Mouse (Mus musculus) fat pad, adult 2 months (tissue): ENCODE measurements around the gene Olfr427.
"Not testable (repeated sequence)": the region's sequence is repeated elsewhere in the genome, so short reads cannot be mapped to it uniquely, and the experiment has no call there.

Experiments used
- DNase-seq: peaks from one replicate; pipeline ENCODE4 v3.0.0-alpha.2; 2011; ENCODE audit warnings: low read depth, low spot score; ENCODE audit errors: extremely low read depth

Gene Olfr427

DNA sequence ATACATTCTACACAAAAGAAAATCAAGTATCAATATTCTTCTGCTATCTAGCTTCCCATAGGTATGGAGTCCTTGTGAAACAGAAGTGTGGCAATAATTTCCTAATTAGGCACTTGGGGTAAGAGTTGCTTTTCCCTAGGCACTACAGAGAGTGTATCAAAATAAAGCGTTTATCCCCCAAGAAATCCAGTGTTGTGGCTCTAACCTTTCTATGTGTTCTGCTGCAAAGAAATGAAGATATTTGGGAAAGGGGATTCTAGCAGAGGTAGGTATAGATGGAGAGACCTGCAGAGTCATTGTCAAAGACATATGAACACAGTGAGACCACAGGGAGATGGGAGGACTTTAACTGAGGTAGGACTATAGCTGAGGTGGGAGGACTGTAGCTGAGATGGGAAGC is at the start of gene Olfr427:
TSS of gene Olfr427 (plus strand) at position 301 of the 400 bp plus-strand sequence.
- DNase-seq, result no peak

DNA sequence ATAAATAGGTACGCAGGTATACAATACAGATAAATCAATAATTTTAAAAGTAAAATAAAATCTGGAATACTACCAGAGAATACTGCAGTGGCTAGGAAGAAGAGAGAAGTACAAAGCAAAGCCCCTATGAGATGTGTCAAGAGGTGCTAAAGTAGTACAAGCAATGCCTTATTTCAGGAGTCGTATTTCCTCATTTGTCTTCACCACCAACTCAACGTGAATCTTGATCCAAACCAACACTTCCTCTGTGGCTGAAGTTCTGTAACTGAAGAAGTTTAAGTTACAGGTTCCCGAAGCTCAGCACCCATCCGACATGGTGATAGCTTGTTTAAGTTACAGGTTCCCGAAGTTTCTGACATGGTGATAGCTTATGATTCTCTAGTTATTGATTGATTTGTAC is 48.5 kb upstream of the Olfr427 start:
- not testable (repeated sequence) for DNase-seq

DNA sequence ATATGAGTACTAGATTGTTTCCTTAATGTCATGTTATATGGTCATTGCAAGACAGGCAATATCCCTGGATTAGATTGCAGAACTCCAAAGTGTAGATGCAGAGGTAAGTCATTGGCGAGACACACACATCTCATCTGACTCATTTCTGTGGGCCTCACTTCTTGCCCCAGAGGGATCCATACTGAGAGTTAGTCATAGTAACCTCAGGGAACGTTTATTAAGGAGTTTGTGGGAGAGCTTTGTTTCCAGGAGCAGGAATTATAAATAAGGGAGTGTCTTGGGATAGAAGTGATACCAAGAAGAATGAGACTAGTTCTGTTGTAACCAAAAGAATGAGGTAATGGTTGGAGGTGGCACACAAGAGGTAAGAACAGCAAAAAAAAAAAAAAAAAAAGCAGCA is 47.8 kb upstream of the Olfr427 start, which contains the start of gene Olfr432:
TSS of gene Olfr432 (plus strand) at position 313 of the 400 bp plus-strand sequence.
- DNase-seq, result no peak

DNA sequence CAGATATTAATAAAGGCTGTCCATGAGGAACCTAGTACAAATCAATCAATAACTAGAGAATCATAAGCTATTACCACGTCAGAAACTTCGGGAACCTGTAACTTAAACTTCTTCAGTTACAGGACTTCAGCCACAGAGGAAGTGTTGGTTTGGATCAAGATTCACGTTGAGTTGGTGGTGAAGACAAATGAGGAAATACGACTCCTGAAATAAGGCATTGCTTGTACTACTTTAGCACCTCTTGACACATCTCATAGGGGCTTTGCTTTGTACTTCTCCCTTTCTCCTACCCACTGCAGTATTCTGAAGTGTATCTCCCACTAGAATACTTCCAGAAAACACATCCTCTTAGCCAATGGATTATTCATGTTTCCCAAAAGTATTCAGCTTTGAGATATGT is 47.3 kb upstream of the Olfr427 start:
- not testable (repeated sequence) for DNase-seq

DNA sequence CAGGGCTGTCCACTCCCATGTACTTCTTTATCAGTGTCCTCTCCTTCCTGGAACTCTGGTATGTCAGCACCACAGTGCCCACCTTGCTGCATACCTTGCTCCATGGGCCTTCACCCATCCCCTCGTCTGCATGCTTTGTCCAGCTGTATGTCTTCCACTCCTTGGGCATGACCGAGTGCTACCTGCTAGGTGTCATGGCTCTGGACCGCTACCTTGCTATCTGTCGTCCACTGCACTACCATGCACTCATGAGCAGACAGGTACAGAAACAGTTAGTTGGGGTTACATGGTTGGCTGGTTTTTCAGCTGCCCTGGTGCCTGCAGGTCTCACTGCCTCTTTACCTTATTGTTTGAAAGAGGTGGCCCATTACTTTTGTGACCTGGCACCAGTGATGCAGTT is 46.2 kb upstream of the Olfr427 start:
- DNase-seq, result no peak

DNA sequence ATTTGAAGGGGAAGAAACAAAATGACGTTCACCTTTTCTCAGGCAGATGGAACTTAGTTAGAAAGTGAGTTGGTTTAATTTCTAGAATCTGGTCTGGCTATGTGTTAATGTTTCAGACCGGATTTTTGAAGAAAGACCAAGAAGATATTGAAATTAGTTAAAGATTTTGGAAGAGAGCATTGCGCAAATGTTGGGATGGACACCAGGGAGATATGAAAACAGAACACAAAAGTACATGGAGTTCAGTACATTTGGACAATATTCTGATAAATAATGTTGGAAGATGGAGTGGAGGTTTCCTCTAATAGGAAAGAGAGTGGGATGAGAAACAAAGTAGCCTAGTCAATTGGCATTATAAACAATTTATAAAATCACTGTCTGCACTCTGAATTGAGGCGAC is 45.2 kb upstream of the Olfr427 start:
- DNase-seq, result no peak

DNA sequence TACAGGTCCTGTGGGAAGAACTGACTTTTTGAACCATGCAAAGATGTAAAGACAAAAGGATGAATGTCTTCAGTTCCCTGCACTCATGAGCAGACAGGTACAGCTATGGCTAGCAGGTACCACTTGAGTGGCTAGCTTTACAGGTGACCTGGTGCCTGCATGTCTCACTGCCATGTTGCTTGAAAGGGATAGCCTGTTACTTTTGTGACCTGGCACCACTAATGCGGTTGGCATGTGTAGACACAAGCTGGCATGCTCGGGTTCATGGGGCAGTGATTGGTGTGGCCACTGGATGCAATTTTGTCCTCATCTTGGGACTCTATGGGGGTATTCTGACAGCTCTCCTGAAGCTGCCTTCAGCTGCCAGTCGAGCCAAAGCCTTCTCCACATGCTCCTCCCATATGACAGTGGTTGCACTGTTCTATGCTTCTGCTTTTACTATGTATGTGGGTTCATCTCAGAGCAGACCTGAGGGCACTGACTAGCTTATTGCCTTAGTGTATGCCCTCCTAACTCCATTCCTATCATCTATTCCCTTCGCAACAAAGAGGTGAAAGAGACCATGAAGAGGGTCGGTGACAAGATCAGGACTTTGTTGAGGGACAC is 44.7 kb upstream of the Olfr427 start:
- no peak for DNase-seq

DNA sequence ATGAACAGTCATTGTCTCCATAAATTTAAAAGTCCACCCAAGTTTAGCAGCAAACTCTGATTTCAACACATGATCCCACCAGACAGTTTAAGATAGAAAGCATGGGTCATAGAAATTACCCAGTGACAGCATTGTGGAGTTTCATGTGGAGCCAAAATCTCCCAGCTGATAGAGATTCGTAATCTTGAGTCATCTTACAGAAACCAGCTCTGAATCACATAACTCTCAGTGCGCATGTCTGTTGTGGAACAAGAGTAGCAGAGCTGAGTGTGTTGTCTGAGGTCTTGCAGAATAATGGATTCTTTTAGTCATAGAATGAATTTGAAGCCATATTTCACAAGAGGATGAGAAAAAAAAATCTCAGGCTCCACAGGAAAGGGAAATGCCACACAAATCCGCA is 43.7 kb upstream of the Olfr427 start:
- no peak for DNase-seq

DNA sequence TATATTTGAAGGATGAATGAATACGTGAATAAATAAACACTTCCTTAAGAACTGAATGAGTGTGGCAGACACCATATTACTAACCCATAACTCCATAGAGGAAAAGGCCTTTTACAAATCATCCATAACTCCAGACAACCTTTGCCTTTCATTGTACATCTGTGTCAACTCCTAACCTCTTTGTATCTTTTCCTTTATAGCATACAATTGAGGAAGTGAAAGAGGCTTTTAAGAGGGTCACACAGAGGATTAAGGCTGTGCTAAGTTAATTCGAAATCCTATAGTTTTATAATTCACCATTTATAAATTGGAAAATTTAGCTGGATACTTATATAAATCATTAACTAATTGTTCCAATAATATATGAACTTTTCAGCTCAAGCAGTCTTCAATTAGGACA is 41.4 kb upstream of the Olfr427 start:
- no peak for DNase-seq

DNA sequence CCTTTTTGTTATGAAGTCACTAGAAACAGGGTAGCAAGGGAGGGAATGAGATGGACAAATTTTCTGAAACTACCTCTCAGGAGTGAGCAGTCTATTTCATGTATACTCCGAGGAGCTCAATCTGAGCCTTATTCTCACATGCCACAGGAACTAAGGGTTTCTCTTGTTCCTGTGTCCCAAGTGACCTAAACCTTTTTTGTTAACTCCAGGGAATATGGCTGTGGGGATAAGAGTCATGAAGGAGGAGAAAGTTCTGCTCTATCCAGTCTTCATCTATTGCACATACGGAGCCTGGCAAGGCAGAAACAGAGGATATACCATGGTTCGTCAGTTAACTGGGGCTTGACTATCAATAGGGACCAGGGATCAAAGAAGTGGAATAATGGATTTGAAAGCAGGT is 30.4 kb upstream of the Olfr427 start, which contains the start of gene Olfr430:
TSS of gene Olfr430 (plus strand) at position 301 of the 400 bp plus-strand sequence.
- no peak for DNase-seq

DNA sequence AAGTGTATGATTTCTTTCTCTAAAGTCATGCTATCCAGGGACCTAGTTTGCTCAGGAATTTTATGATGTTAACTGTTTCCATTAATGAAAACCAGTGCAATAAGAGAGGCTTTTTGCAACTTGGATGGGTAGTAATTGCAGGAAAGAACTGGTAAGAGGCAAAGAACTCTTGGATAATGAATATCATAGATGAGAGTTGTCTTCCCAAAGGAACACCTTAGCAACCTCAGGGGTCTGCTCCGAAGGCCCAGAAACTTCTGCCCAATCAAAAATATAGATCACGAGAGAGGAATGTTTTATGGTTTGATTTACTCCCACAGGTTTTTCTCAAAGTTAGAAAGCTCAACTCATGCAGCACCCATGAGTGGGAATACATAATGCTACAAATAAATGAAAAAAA is 12.7 kb upstream of the Olfr427 start, which contains the start of gene Olfr429:
TSS of gene Olfr429 (plus strand) at position 301 of the 400 bp plus-strand sequence.
- no peak for DNase-seq

DNA sequence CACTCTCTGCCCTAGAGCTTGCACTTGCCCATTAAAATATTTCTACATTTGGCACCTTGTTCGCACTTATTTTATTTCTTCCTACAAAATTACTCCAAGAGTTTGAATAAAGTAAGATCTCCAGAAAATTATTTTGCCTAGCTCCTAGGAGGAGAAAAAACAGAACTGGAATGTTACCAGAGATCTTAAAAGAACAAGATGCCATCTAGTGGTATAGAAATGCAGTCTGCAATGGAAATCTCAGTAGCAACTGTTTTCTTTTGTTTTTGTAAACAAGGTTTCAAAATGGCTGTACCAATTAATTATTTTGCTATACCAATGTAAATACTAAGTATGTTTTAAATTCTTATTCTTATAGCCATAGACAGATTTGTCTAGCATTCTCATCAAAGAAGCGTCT is 7.0 kb downstream of the Olfr427 start:
- no peak for DNase-seq

DNA sequence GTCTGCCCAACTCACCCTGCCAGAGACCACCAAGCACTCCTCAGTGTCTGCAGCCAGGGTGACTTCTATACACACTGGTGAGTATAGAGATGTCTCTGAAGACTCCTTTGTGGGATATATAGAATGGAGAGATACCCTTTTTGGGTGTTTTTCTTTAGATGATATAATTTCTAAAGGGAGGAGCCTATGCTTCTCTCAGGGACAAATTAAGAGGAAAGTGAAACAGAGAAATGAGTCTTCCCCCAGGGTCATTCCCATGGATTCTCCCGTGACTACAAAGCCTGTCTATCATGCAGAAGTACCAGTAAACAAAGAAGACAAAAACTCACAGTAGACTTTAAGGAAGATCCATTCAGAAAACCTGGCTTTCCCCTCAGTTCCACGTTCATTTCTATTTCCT is 24.4 kb downstream of the Olfr427 start, which contains the start of gene Olfr231:
TSS of gene Olfr231 (minus strand) at position 101 of the 400 bp plus-strand sequence.
- no peak for DNase-seq

DNA sequence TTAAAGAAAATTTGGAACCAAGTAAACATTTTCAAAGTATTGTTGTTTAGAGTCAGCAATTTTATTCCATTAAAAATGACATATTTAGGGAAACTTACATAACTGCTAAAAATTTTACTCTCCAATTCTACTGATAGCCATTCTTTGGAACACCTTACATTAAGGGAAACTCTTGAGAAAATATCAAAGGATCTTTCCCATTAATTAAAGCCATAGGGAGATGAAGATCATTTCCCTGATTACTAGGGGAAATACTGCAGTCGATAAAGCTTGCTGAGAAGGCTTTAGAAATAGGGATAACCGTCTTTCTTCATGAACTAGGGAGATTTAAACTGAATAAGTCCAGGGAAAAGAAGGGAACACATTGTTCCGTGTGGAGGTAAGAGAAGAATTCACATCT is 34.5 kb downstream of the Olfr427 start, which contains the start of gene Olfr424:
TSS of gene Olfr424 (plus strand) at position 301 of the 400 bp plus-strand sequence.
- no peak for DNase-seq

DNA sequence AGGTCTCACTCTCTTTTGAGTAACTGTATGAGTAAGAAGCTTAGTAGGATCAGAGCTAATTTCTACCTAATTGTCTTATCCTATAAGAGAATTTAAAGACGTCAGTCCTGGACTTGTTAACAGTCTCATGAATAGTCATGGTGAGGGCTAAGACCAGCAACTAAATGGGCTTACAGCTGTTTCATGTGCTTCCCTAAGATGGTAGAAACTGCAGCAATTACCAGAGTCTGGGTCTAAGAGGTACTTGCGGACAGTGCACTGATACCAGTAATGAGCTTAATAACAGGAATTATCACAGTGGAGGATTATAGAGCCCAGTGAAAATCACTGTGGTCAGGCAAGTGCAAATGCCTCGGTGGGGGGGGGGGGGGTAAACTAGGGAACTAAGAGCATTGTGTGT is 35.3 kb downstream of the Olfr427 start:
- DNase-seq, result no peak

DNA sequence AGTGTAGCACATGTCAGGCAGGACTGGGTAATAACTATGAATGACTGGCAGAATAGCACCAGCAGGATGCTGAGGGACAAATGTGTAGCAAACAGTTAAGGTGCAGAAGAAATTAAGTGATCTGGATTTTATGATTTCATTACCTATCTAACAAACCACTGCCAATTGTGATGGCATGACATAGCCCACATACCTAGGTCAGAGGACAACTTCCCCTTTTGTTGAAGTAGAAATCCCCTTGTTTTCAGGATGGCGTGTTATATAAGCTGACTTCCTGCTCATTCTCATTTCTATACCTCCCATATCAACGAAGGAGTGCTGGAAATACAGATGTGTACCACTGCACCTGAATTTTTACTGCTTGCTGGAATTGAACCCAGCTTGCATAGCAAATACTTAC is 44.7 kb downstream of the Olfr427 start:
- DNase-seq, result no peak

DNA sequence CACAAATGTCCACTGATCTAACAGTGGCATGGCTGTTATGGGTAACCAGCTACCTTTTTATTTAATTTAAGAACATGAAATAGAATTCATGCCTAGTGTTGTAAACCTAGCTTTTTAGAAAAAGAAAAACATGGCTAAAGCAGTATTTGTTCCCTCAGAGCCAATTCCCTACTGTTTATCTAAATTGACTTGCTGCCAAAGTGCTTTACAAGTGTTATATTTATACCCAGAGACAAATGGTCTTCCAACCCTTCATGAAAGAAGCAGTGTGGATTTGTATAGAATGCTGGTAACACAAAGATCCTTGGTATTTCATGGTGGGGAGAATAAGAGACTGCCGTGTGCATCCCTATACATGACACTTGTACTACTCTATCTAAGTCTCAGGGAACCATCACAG is 50.0 kb downstream of the Olfr427 start:
- DNase-seq, result no peak

DNA sequence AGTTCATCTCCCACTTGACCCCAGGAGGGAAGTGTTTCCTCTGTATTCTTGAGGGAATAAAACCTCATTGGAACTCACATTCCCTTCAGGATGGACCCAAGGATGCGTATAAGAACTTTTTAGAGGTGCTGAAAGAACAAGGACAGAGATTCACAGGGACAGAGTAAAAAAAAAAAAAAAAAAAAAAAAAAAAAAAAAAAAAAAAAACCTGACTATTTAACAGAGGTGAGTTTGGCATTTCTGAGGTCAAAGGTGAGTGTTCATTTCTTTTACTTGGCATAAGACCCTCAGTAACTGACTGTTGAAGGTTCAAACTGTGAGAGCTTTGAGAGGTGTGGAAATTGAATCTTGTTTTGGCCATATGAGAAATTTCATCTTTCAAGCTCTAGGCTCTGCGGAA is 52.6 kb downstream of the Olfr427 start:
- no peak for DNase-seq
